Mouse (Mus musculus): ENCODE results near the gene Zcchc4.

- TF ChIP-seq CTCF (IDR thresholded peaks at IDR 0.05; ENCODE audit: low read depth, low read length): no peak
- TF ChIP-seq POLR2A (IDR thresholded peaks at IDR 0.05; ENCODE audit: insufficient read depth, low read length): no peak
- TF ChIP-seq EP300 (IDR thresholded peaks at IDR 0.05; ENCODE audit: insufficient read depth, low read depth, low read length): no peak
These were observed 59.2 kb downstream of the Zcchc4 start for GRCm38 (mm10) chr5:52834386-52834785.

Data from ES-Bruce4 (cell line).